Mouse (Mus musculus) MEL (cell line): ENCODE data around the gene Kif1bp.

Experiments used
- JUND ChIP-seq: IDR thresholded peaks from 2 replicates; pipeline ENCODE4 v1.6.1; 2011; ENCODE audit warnings: low read depth, mild to moderate bottlenecking, improper control_type of control experiment, low read length
- MAX ChIP-seq: IDR thresholded peaks from 2 replicates; pipeline ENCODE4 v1.6.1; 2011; ENCODE audit warnings: low read length, improper control_type of control experiment
- MYC ChIP-seq: IDR thresholded peaks from 2 replicates; pipeline ENCODE4 v1.6.1; 2011; ENCODE audit warnings: low read depth, mild to moderate bottlenecking, low read length, improper control_type of control experiment, moderate library complexity
- NRF1 ChIP-seq: IDR thresholded peaks from 2 replicates; pipeline ENCODE4 v1.6.1; 2014; ENCODE audit warnings: low read depth, mild to moderate bottlenecking, inconsistent platforms, low read length, improper control_type of control experiment, moderate library complexity; ENCODE audit not compliant: poor library complexity, insufficient read depth, severe bottlenecking
- POLR2AphosphoS5 ChIP-seq: IDR thresholded peaks from 2 replicates; pipeline ENCODE4 v1.6.1; 2012; ENCODE audit warnings: low read depth, borderline replicate concordance, mild to moderate bottlenecking, inconsistent platforms, low read length, moderate library complexity, mixed read lengths
- RAD21 ChIP-seq: IDR thresholded peaks from 2 replicates; pipeline ENCODE4 v1.6.1; 2011; ENCODE audit warnings: mild to moderate bottlenecking, low read depth, low read length, improper control_type of control experiment
- TBP ChIP-seq: IDR thresholded peaks from 2 replicates; pipeline ENCODE4 v1.8.0; 2011; ENCODE audit warnings: low read depth, low read length, improper control_type of control experiment

DNA sequence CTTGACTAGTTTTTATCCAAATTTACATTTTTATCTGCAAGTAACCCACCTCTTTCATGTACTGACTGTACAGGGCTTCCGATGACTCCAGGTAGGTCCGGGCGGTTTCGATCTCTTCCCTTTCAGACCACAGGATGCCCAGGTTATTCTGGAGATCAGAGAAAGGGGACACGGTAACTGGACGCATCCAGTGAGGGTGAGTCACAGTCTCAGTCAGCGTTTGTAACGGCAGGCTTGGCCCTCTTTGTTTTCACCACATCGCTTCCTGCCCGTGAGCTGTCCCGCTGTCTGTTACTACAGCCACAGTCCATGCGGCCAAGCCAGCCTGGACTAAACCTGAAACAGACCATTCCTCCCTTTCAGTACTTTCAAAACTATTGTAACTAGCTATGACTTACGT lies 3.3 kb downstream of the Kif1bp start:
- TF ChIP-seq TBP = no peak
- TF ChIP-seq MAX = no peak
- no peak for TF ChIP-seq POLR2AphosphoS5
- no peak for TF ChIP-seq RAD21
- TF ChIP-seq JUND = no peak
- TF ChIP-seq MYC = no peak
- no peak for TF ChIP-seq NRF1
